Mouse (Mus musculus) forebrain, embryonic 13.5 days (tissue): Measurements from ENCODE around the gene Slit3. TPM values are rescaled to one million over a fixed set of nuclear protein-coding genes. Genes with fewer than 3 reads are reported as not detected.
A peak's percentile ranks its signal among the peaks of the same experiment; 100 is the strongest.

Experiments
- ATAC-seq: fragments of 200-750 bp; cut with Nextera tagmentation; 2 replicates; pipeline ENCODE4 v1.8.0; 2017
- H3K27ac ChIP-seq: fragments of 300-500 bp; sonication (generic); 2 replicates; pipeline ENCODE4 v1.5.1; 2015; ENCODE audit warnings: inconsistent platforms, mild to moderate bottlenecking, moderate library complexity
- H3K27me3 ChIP-seq: fragments of 300-500 bp; sonication (generic); 2 replicates; pipeline ENCODE4 v1.6.1; 2015; ENCODE audit warnings: mild to moderate bottlenecking, inconsistent platforms
- H3K36me3 ChIP-seq: fragments of 300-500 bp; sonication (generic); 2 replicates; pipeline ENCODE4 v1.6.1; 2015; ENCODE audit warnings: mild to moderate bottlenecking, inconsistent platforms; ENCODE audit not compliant: poor library complexity, severe bottlenecking
- H3K4me1 ChIP-seq: fragments of 300-500 bp; sonication (generic); 2 replicates; pipeline ENCODE4 v1.6.1; 2015; ENCODE audit warnings: inconsistent platforms
- H3K4me2 ChIP-seq: fragments of 300-500 bp; sonication (generic); 2 replicates; pipeline ENCODE4 v1.6.1; 2015; ENCODE audit warnings: inconsistent platforms, mild to moderate bottlenecking, moderate library complexity
- H3K4me3 ChIP-seq: fragments of 300-500 bp; sonication (generic); 2 replicates; pipeline ENCODE4 v1.5.1; 2015; ENCODE audit warnings: mild to moderate bottlenecking, inconsistent platforms
- H3K9ac ChIP-seq: fragments of 300-500 bp; sonication (generic); 2 replicates; pipeline ENCODE4 v1.6.1; 2015; ENCODE audit warnings: mild to moderate bottlenecking, inconsistent platforms
- H3K9me3 ChIP-seq: fragments of 300-500 bp; sonication (generic); replicated peaks from 2 replicates; pipeline ENCODE4 v1.6.1; 2016; ENCODE audit warnings: inconsistent platforms
- WGBS: fragments of 180-500 bp; shearing (Covaris S2); methylation state at CpG from one replicate; pipeline ENCODE4 v1.1.7; 2015; 5-methylcytosine and 5-hydroxymethylcytosine counted together
- polyA plus RNA-seq: library from polyadenylated mRNA; unstranded; fragments of >200 nt; fragmentation: Nextera tagmentation; extraction: Ambion mirVana; gene quantifications from 2 replicates; pipeline ENCODE4 v1.2.1, GENCODE M21; 2015

The Slit3 gene
- polyA plus RNA-seq, 1 experiment from 2014 or later, result 2.6 TPM

DNA sequence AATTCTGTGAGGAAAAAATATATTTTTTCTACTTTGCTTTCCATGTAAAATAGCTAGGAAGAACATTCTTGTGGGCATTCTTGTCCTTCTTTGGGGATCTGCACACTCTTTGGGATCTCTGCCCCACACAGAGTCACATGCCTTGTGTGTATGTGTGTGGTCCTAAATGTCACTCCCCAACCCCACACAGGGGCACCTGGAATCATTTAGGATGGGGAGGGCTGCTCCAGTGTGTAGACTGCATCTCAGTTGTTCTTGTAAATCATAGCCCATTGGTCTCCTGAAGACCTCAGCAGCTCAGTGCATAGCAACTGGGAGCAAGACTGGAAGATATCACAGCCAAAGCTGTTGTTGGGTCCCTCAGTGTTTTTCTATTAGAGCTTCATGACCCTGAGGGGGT lies 534.8 kb downstream of the Slit3 start:
- no peak for ATAC-seq
- H3K4me3 ChIP-seq, result no peak overlapping the region
- H3K27ac ChIP-seq, result no peak overlapping the region
- H3K36me3 ChIP-seq, result no peaks in the 10 kb centered on the region
- H3K9me3 ChIP-seq, result no peaks in the 10 kb centered on the region
- H3K9ac ChIP-seq, result no peak overlapping the region
- no peaks in the 10 kb centered on the region for H3K4me1 ChIP-seq
- H3K4me2 ChIP-seq, result no peak overlapping the region
- H3K27me3 ChIP-seq, result peaks cover 50% of the 10 kb centered on the region

DNA sequence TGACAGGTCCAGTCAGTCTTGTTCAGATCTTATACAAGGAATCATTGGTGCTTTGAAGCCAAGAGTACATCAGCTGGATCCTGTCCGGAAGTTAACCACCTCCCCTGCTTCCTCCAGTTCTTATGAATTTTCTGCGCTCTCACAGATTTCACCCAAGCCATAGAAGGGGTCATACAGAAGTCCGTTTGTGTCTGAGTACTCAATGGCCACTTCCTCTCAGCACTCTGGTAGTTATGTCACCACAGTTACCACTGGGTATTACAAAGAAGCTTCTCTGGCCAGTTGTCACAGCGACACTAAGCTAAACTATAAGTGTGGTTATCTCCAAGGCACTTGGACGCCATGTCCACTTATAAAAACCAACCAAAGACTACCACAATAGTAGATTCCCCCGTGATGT lies 536.6 kb downstream of the Slit3 start:
- Histone ChIP-seq H3K9me3 (no peaks in the 10 kb centered on the region), H3K36me3 (no peaks in the 10 kb centered on the region), H3K4me3 (no peak overlapping the region), H3K27me3 (peaks cover 50% of the 10 kb centered on the region), H3K4me2 (no peak overlapping the region), H3K9ac (no peak overlapping the region), H3K4me1 (no peaks in the 10 kb centered on the region), H3K27ac (no peak overlapping the region)
- ATAC-seq, result no peak
- 90% methylated on average over 6 of the region's 6 CpGs for WGBS

- no peak for ATAC-seq
- no peaks in the 10 kb centered on the region for H3K9me3 ChIP-seq
- H3K27me3 ChIP-seq, result peaks cover 73% of the 10 kb centered on the region
- no peak overlapping the region for H3K9ac ChIP-seq
- peaks cover 8% of the 10 kb centered on the region for H3K4me1 ChIP-seq
- H3K36me3 ChIP-seq, result no peaks in the 10 kb centered on the region
- no peak overlapping the region for H3K27ac ChIP-seq
- no peak overlapping the region for H3K4me3 ChIP-seq
- no peak overlapping the region for H3K4me2 ChIP-seq
- WGBS, result 86% methylated on average over 4 of the region's 4 CpGs
Observed at GRCm38 (mm10) chr11:35660967-35661366, 539.9 kb downstream of the Slit3 start.

GRCm38 (mm10) chr11:35662945-35663344 lies 541.9 kb downstream of the Slit3 start:
- H3K9me3 ChIP-seq, result no peaks in the 10 kb centered on the region
- no peak overlapping the region for H3K27ac ChIP-seq
- H3K4me1 ChIP-seq, result peaks cover 8% of the 10 kb centered on the region
- no peaks in the 10 kb centered on the region for H3K36me3 ChIP-seq
- no peak overlapping the region for H3K4me2 ChIP-seq
- no peak for ATAC-seq
- no peak overlapping the region for H3K4me3 ChIP-seq
- peaks cover 75% of the 10 kb centered on the region for H3K27me3 ChIP-seq
- 93% methylated on average over 3 of the region's 3 CpGs for WGBS
- no peak overlapping the region for H3K9ac ChIP-seq

DNA sequence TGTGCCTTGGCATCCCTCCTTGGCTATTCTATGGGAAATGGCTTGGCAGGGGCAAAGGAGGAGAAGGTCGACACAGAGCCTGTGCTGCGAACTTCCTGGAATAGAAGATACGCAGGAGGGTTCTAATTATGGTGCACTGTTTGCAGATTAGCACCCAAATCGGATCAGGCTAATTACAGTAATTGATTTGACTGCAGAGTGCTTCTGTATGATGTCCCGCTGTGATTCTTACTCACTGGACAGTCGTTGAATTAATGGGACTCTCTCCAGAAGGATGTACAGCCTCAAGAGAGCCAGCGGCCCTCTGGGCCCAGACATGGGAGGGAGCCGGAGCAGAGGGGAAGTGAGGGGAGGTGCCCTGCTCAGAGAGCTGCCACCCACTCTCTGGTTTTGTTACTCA lies 542.6 kb downstream of the Slit3 start:
- ATAC-seq, result no peak
- WGBS, result 19% methylated on average over 8 of the region's 8 CpGs
- Histone ChIP-seq H3K36me3 (no peaks in the 10 kb centered on the region), H3K9ac (no peak overlapping the region), H3K27ac (no peak overlapping the region), H3K27me3 (peaks cover 80% of the 10 kb centered on the region), H3K4me1 (peaks cover 8% of the 10 kb centered on the region), H3K4me2 (no peak overlapping the region), H3K9me3 (no peaks in the 10 kb centered on the region), H3K4me3 (no peak overlapping the region)

- Histone ChIP-seq H3K9me3 (no peaks in the 10 kb centered on the region), H3K4me2 (no peak overlapping the region), H3K27ac (no peak overlapping the region), H3K9ac (no peak overlapping the region), H3K27me3 (peaks cover 86% of the 10 kb centered on the region), H3K4me3 (no peak overlapping the region), H3K4me1 (peaks cover 8% of the 10 kb centered on the region), H3K36me3 (no peaks in the 10 kb centered on the region)
- ATAC-seq, result peak; percentile 71
- 41% methylated on average over 5 of the region's 5 CpGs for WGBS
Observed at GRCm38 (mm10) chr11:35664991-35665390, 544.0 kb downstream of the Slit3 start.

DNA sequence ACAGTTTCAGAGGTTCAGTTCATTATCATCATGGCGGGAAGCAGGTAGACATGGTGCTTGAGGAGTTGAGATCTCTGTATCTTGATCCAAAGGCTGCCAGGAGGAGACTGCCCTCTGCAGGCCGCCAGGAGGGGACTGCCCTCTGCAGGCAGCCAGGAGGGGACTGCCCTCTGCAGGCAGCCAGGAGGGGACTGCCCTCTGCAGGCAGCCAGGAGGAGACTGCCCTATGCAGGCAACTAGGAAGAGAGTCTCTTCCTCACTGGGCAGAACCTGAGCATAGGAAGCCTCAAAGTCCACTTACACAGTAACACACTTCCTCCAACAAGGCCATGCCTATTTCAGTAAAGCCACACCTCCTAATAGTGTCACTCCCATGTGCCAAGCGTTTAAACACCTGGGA lies 546.4 kb downstream of the Slit3 start:
- Histone ChIP-seq H3K9ac (no peak overlapping the region), H3K27me3 (peaks cover 83% of the 10 kb centered on the region), H3K36me3 (no peaks in the 10 kb centered on the region), H3K4me2 (no peak overlapping the region), H3K4me1 (peaks cover 8% of the 10 kb centered on the region), H3K4me3 (no peak overlapping the region), H3K27ac (no peak overlapping the region), H3K9me3 (no peaks in the 10 kb centered on the region)
- no peak for ATAC-seq
- 46% methylated on average over 3 of the region's 3 CpGs for WGBS

- 47% methylated on average over 3 of the region's 3 CpGs for WGBS
- Histone ChIP-seq H3K27ac (no peak overlapping the region), H3K27me3 (peaks cover 76% of the 10 kb centered on the region), H3K9ac (no peak overlapping the region), H3K36me3 (no peaks in the 10 kb centered on the region), H3K4me1 (peaks cover 8% of the 10 kb centered on the region), H3K9me3 (no peaks in the 10 kb centered on the region), H3K4me2 (no peak overlapping the region), H3K4me3 (no peak overlapping the region)
- no peak for ATAC-seq
Observed at GRCm38 (mm10) chr11:35668138-35668537, 547.1 kb downstream of the Slit3 start.

- H3K36me3 ChIP-seq, result no peaks in the 10 kb centered on the region
- no peak overlapping the region for H3K4me3 ChIP-seq
- H3K4me2 ChIP-seq, result no peak overlapping the region
- peaks cover 5% of the 10 kb centered on the region for H3K4me1 ChIP-seq
- no peak for ATAC-seq
- WGBS, result 68% methylated on average over 1 of the region's 1 CpGs
- no peak overlapping the region for H3K27ac ChIP-seq
- peaks cover 73% of the 10 kb centered on the region for H3K27me3 ChIP-seq
- no peak overlapping the region for H3K9ac ChIP-seq
- H3K9me3 ChIP-seq, result no peaks in the 10 kb centered on the region
Observed at GRCm38 (mm10) chr11:35668750-35669149, 547.7 kb downstream of the Slit3 start.

GRCm38 (mm10) chr11:35669536-35669935 lies 548.5 kb downstream of the Slit3 start:
- WGBS, result 87% methylated on average over 5 of the region's 5 CpGs
- peaks cover 65% of the 10 kb centered on the region for H3K27me3 ChIP-seq
- no peaks in the 10 kb centered on the region for H3K36me3 ChIP-seq

DNA sequence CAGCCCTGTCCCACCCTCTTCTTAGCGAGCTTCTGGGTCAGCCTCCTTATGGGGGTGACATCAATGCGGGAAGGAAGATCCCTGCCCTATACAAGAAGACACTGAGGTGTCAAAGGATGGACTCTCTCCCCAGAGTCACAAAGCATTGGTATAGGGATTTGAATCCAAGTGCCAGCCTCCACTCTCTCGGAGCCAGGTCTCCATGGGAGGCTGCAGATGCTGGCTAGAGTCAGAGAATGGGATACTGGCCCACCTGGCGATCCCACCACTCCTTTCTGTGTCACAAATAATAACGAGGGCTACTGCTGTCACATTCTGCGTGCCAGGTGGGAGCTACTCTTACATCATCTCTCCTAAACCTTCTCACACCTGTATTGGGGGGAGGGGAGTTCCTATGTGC lies 549.2 kb downstream of the Slit3 start:
- Histone ChIP-seq H3K4me1 (no peaks in the 10 kb centered on the region), H3K27me3 (peaks cover 58% of the 10 kb centered on the region), H3K9ac (no peak overlapping the region), H3K36me3 (no peaks in the 10 kb centered on the region), H3K27ac (no peak overlapping the region), H3K4me3 (no peak overlapping the region), H3K9me3 (no peaks in the 10 kb centered on the region), H3K4me2 (no peak overlapping the region)
- ATAC-seq, result no peak
- 78% methylated on average over 6 of the region's 6 CpGs for WGBS

More at GRCm38 (mm10) chr11:35669536-35669935, 548.5 kb downstream of the Slit3 start:
- ATAC-seq, result no peak
- Histone ChIP-seq H3K4me1 (no peaks in the 10 kb centered on the region), H3K4me2 (no peak overlapping the region), H3K9ac (no peak overlapping the region), H3K4me3 (no peak overlapping the region), H3K9me3 (no peaks in the 10 kb centered on the region), H3K27ac (no peak overlapping the region)

GRCm38 (mm10) chr11:35670746-35671145 lies 549.7 kb downstream of the Slit3 start:
- Histone ChIP-seq H3K4me1 (no peaks in the 10 kb centered on the region), H3K9me3 (no peaks in the 10 kb centered on the region), H3K4me2 (no peak overlapping the region), H3K4me3 (no peak overlapping the region), H3K27ac (no peak overlapping the region), H3K27me3 (peaks cover 53% of the 10 kb centered on the region), H3K36me3 (no peaks in the 10 kb centered on the region), H3K9ac (no peak overlapping the region)
- no peak for ATAC-seq
- 81% methylated on average over 3 of the region's 3 CpGs for WGBS

DNA sequence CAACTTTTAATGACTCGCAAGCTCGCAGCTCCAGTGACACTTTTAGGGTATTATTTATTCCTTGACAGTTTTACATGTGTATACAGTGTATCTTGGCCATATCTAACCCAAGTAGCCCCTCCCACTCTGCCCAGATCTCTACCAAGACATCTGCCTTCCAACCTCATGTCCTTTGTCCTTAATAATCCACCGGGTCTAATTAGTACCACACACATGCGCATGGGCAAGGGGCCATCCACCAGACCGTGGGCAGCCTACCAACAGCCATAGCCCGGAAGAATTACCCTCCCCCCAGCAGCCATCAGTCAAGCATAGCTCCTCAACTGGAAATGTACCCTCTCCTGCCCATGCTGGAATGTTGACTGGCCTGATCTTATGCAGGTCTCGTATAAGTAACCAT lies 552.0 kb downstream of the Slit3 start:
- Histone ChIP-seq H3K4me3 (no peak overlapping the region), H3K27ac (no peak overlapping the region), H3K4me1 (no peaks in the 10 kb centered on the region), H3K9ac (no peak overlapping the region), H3K27me3 (peaks cover 30% of the 10 kb centered on the region), H3K9me3 (no peaks in the 10 kb centered on the region), H3K36me3 (no peaks in the 10 kb centered on the region), H3K4me2 (no peak overlapping the region)
- ATAC-seq, result peak; percentile 73
- 72% methylated on average over 7 of the region's 7 CpGs for WGBS
